Mouse (Mus musculus): ENCODE measurements around the gene Tex29. TPM values are rescaled to one million over a fixed set of nuclear protein-coding genes. Genes with fewer than 3 reads are reported as not detected.

Tex29 gene
- polyA plus RNA-seq, 1 experiment from 2014 or later = not detected

DNA sequence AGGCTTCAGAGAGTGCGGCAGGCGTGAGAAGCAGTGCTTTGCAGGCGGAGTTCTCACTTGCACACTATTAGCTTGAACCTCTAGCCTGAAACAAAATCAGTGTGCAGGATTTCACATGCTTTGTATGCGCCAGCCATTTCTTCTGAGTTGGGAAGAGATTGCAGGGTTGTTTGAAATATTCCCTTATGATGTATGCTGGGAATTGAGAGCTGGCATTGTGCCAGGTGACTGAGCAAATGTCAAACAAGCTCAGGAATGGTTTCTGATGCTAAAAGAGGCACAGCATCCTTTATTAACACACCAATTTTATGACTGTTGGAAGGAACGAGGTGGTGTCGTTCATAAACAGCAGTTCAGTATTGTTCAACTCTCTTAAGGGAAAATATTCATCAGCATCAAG is 34.0 kb upstream of the Tex29 start:
- no peaks in the 10 kb centered on the region for H3K4me1 ChIP-seq (ENCODE audit: control insufficient read depth, insufficient read depth, low read length)
- no peak overlapping the region for H3K4me3 ChIP-seq (ENCODE audit: low read depth, low read length)
- ATAC-seq (ENCODE audit: insufficient read depth, low FRiP score, low TSS enrichment) (no peak), DNase-seq (ENCODE audit: low spot score) (no peak)
- no peaks in the 10 kb centered on the region for H3K9me3 ChIP-seq (ENCODE audit: control insufficient read depth, low read length)
- 90% methylated on average over 6 of the region's 6 CpGs for WGBS
- H3K9ac ChIP-seq (ENCODE audit: low read length) = no peak overlapping the region
- H3K27me3 ChIP-seq (ENCODE audit: control insufficient read depth, insufficient read depth, low read length) = no peaks in the 10 kb centered on the region
- no peak overlapping the region for H3K27ac ChIP-seq (ENCODE audit: low read depth, low read length)
- H3K4me2 ChIP-seq (ENCODE audit: low read depth) = no peak overlapping the region
- H3K36me3 ChIP-seq (ENCODE audit: control insufficient read depth, insufficient read depth, low read length) = peaks cover 34% of the 10 kb centered on the region

DNA sequence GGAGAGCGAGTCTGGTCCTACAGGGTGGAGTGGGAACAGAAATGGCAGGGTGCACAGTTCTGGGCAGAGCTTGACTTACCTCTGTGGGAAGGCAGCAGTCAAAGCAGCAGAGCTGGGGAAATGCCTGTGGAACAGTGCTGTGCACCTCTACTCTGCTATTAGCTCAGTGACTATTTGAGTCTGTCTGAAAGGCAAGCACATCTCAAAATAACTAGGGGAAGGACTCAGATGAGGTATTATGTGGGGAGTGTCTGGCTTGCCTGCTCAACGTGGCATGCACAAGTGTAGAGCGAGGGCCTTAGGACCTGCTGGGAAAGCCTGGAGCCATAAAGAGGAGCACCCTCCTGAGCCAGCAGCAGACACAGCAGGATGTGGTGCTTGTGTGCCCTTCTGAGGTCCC is 32.9 kb upstream of the Tex29 start:
- H3K4me3 ChIP-seq (ENCODE audit: low read depth, low read length) = no peak overlapping the region
- 87% methylated on average over 3 of the region's 3 CpGs for WGBS
- H3K36me3 ChIP-seq (ENCODE audit: control insufficient read depth, insufficient read depth, low read length) = peaks cover 37% of the 10 kb centered on the region
- H3K4me2 ChIP-seq (ENCODE audit: low read depth) = no peak overlapping the region
- H3K27me3 ChIP-seq (ENCODE audit: control insufficient read depth, insufficient read depth, low read length) = no peaks in the 10 kb centered on the region
- no peak for ATAC-seq (ENCODE audit: insufficient read depth, low FRiP score, low TSS enrichment)
- no peaks in the 10 kb centered on the region for H3K4me1 ChIP-seq (ENCODE audit: control insufficient read depth, insufficient read depth, low read length)
- H3K9ac ChIP-seq (ENCODE audit: low read length) = no peak overlapping the region
- H3K9me3 ChIP-seq (ENCODE audit: control insufficient read depth, low read length) = no peaks in the 10 kb centered on the region
- no peak overlapping the region for H3K27ac ChIP-seq (ENCODE audit: low read depth, low read length)
- DNase-seq (ENCODE audit: low spot score) = no peak

DNA sequence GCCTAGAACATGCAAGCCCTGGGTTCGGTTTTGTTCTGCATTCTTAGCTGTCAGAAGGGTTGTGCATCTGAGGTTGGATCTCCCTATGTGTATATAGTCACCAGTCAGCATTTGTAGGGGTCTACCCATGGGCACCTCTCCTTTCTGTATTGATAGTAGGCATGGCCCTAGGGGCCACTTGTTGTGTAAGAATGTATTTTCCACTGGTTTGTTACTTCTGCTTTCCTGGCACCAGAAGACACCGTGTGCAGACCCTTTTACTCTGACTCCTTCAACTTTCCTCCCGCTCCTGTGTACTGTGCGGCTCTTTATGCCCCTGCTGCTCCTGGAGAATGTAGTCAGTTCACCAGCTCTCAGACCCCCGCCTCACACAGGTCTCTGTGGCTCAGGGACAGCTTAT is 32.2 kb upstream of the Tex29 start:
- Histone ChIP-seq H3K4me1 (ENCODE audit: control insufficient read depth, insufficient read depth, low read length) (no peaks in the 10 kb centered on the region), H3K27me3 (ENCODE audit: control insufficient read depth, insufficient read depth, low read length) (no peaks in the 10 kb centered on the region), H3K27ac (ENCODE audit: low read depth, low read length) (no peak overlapping the region), H3K4me2 (ENCODE audit: low read depth) (no peak overlapping the region), H3K4me3 (ENCODE audit: low read depth, low read length) (no peak overlapping the region), H3K9ac (ENCODE audit: low read length) (no peak overlapping the region), H3K9me3 (ENCODE audit: control insufficient read depth, low read length) (no peaks in the 10 kb centered on the region), H3K36me3 (ENCODE audit: control insufficient read depth, insufficient read depth, low read length) (peaks cover 37% of the 10 kb centered on the region)
- DNase-seq (ENCODE audit: low spot score) = no peak
- WGBS = 96% methylated on average over 5 of the region's 5 CpGs
- ATAC-seq (ENCODE audit: insufficient read depth, low FRiP score, low TSS enrichment) = no peak

DNA sequence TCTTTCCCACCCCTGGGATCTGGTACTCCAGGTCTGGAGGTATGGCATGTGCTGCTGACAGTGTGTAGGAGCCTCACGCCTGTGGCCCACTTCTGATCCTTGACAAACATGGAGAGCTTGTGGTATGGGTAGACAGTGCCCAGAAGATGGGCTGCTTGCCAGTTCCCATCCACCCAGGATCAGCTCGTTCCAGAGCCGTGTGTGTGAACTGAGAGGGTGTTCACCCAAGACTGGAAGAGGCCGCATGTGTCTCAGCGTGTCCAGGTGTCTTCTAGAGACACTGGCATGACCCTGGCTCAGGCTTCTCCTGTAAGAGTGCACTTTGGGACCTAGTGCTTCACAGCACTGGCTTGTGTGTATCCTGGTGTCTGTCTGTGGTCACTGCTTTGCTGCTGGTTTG is 29.8 kb upstream of the Tex29 start:
- Histone ChIP-seq H3K9ac (ENCODE audit: low read length) (no peak overlapping the region), H3K27ac (ENCODE audit: low read depth, low read length) (no peak overlapping the region), H3K9me3 (ENCODE audit: control insufficient read depth, low read length) (no peaks in the 10 kb centered on the region), H3K4me2 (ENCODE audit: low read depth) (no peak overlapping the region), H3K4me1 (ENCODE audit: control insufficient read depth, insufficient read depth, low read length) (no peaks in the 10 kb centered on the region), H3K4me3 (ENCODE audit: low read depth, low read length) (no peak overlapping the region), H3K36me3 (ENCODE audit: control insufficient read depth, insufficient read depth, low read length) (peaks cover 37% of the 10 kb centered on the region), H3K27me3 (ENCODE audit: control insufficient read depth, insufficient read depth, low read length) (no peaks in the 10 kb centered on the region)
- ATAC-seq (ENCODE audit: insufficient read depth, low FRiP score, low TSS enrichment) = no peak
- DNase-seq (ENCODE audit: low spot score) = no peak
- 93% methylated on average over 5 of the region's 5 CpGs for WGBS

DNA sequence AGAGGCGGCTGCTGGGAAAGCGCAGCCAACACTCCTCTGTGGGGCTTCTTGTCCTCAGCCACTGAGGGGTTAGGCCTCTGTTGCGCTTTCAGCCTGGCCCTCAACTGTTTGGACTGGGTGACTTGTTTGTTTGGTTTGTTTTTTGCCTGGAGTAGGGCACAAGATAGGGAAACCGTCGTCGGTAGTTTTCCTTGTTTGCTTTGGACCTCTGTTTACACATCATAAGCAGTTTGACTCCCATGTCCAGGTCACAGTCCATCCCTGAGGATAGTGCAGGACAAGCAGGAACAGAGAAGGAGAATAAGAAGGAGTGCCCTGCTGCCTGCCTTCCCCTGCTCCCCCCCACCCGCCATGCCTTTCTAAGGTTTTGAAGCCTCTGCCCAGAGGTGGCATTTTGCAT is 26.5 kb upstream of the Tex29 start:
- DNase-seq (ENCODE audit: low spot score) (no peak), ATAC-seq (ENCODE audit: insufficient read depth, low FRiP score, low TSS enrichment) (no peak)
- no peak overlapping the region for H3K4me2 ChIP-seq (ENCODE audit: low read depth)
- H3K4me1 ChIP-seq (ENCODE audit: control insufficient read depth, insufficient read depth, low read length) = no peaks in the 10 kb centered on the region
- H3K4me3 ChIP-seq (ENCODE audit: low read depth, low read length) = no peak overlapping the region
- 79% methylated on average over 7 of the region's 7 CpGs for WGBS
- peaks cover 34% of the 10 kb centered on the region for H3K36me3 ChIP-seq (ENCODE audit: control insufficient read depth, insufficient read depth, low read length)
- no peaks in the 10 kb centered on the region for H3K27me3 ChIP-seq (ENCODE audit: control insufficient read depth, insufficient read depth, low read length)
- no peaks in the 10 kb centered on the region for H3K9me3 ChIP-seq (ENCODE audit: control insufficient read depth, low read length)
- H3K9ac ChIP-seq (ENCODE audit: low read length) = no peak overlapping the region
- no peak overlapping the region for H3K27ac ChIP-seq (ENCODE audit: low read depth, low read length)

DNA sequence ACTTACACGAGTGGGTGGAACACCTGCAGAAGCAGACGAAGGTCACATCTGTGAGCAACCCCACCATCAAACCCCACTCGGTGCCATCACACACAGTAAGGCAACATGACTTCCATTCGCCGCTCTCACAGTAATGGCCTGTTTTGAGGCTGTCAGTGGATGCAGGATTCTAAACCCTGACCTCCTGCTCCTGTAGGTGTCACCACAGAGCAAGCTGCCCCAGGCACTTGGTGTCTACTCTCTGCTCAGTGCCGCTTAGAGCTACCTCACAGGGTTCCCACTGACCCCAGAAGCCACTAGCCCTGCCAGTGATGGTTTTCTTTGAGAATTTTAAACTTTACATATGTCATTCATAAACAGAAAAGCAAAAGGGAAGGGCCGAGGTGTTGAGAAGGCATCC is 25.1 kb upstream of the Tex29 start:
- H3K4me2 ChIP-seq (ENCODE audit: low read depth) = no peak overlapping the region
- H3K27me3 ChIP-seq (ENCODE audit: control insufficient read depth, insufficient read depth, low read length) = no peaks in the 10 kb centered on the region
- H3K27ac ChIP-seq (ENCODE audit: low read depth, low read length) = no peak overlapping the region
- no peak for DNase-seq (ENCODE audit: low spot score)
- no peak for ATAC-seq (ENCODE audit: insufficient read depth, low FRiP score, low TSS enrichment)
- no peak overlapping the region for H3K9ac ChIP-seq (ENCODE audit: low read length)
- H3K36me3 ChIP-seq (ENCODE audit: control insufficient read depth, insufficient read depth, low read length) = peaks cover 38% of the 10 kb centered on the region
- no peaks in the 10 kb centered on the region for H3K4me1 ChIP-seq (ENCODE audit: control insufficient read depth, insufficient read depth, low read length)
- 92% methylated on average over 7 of the region's 7 CpGs for WGBS
- H3K9me3 ChIP-seq (ENCODE audit: control insufficient read depth, low read length) = no peaks in the 10 kb centered on the region
- no peak overlapping the region for H3K4me3 ChIP-seq (ENCODE audit: low read depth, low read length)

DNA sequence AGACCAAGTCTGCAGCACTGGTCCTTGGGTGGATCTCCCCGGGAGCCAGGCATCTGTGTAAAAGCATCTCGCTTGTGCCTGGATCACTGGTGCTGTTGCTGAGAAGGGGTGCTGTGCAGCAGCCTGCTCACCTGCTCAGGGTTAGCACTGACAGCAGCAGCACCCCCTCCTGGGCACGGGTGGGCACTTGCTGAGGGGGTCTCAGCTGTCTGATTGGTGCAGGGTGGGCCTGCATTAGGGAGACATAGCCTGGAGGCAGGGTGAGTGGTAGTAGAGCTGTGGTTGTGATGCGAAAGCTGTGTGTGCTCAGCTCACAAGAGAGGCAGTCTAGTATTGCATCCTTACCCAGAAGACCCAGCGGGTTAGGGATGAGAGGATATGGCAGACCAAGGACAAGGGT is 20.1 kb upstream of the Tex29 start:
- Histone ChIP-seq H3K9ac (ENCODE audit: low read length) (no peak overlapping the region), H3K4me3 (ENCODE audit: low read depth, low read length) (no peak overlapping the region), H3K9me3 (ENCODE audit: control insufficient read depth, low read length) (no peaks in the 10 kb centered on the region), H3K27ac (ENCODE audit: low read depth, low read length) (no peak overlapping the region), H3K36me3 (ENCODE audit: control insufficient read depth, insufficient read depth, low read length) (peaks cover 37% of the 10 kb centered on the region), H3K4me2 (ENCODE audit: low read depth) (no peak overlapping the region), H3K4me1 (ENCODE audit: control insufficient read depth, insufficient read depth, low read length) (no peaks in the 10 kb centered on the region), H3K27me3 (ENCODE audit: control insufficient read depth, insufficient read depth, low read length) (no peaks in the 10 kb centered on the region)
- DNase-seq (ENCODE audit: low spot score) (no peak), ATAC-seq (ENCODE audit: insufficient read depth, low FRiP score, low TSS enrichment) (no peak)
- WGBS = 91% methylated on average over 5 of the region's 5 CpGs

DNA sequence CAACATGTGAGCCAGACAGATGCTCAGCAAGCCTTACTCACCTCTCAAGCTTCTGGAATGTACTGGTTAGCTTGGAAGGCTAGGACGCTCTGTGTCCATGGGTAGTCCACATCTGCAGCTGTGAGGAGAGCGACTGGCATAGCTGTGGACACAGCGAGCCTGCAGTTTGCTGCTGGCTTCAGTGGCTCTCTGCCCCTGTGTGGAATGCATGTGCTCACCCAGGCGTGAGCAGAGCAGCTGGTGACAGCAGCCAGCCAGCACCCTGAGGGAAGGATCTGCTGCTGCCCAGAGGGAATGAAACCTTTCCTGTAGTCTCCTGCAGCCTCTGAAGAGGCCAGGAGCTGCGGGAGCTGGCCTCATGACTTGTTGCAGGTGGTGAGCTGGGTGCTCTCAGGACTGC is 19.7 kb upstream of the Tex29 start:
- 84% methylated on average over 5 of the region's 5 CpGs for WGBS
- Histone ChIP-seq H3K27me3 (ENCODE audit: control insufficient read depth, insufficient read depth, low read length) (no peaks in the 10 kb centered on the region), H3K4me3 (ENCODE audit: low read depth, low read length) (no peak overlapping the region), H3K4me1 (ENCODE audit: control insufficient read depth, insufficient read depth, low read length) (no peaks in the 10 kb centered on the region), H3K9ac (ENCODE audit: low read length) (no peak overlapping the region), H3K4me2 (ENCODE audit: low read depth) (no peak overlapping the region), H3K9me3 (ENCODE audit: control insufficient read depth, low read length) (no peaks in the 10 kb centered on the region), H3K36me3 (ENCODE audit: control insufficient read depth, insufficient read depth, low read length) (peaks cover 39% of the 10 kb centered on the region), H3K27ac (ENCODE audit: low read depth, low read length) (no peak overlapping the region)
- DNase-seq (ENCODE audit: low spot score) = no peak
- ATAC-seq (ENCODE audit: insufficient read depth, low FRiP score, low TSS enrichment) = no peak

DNA sequence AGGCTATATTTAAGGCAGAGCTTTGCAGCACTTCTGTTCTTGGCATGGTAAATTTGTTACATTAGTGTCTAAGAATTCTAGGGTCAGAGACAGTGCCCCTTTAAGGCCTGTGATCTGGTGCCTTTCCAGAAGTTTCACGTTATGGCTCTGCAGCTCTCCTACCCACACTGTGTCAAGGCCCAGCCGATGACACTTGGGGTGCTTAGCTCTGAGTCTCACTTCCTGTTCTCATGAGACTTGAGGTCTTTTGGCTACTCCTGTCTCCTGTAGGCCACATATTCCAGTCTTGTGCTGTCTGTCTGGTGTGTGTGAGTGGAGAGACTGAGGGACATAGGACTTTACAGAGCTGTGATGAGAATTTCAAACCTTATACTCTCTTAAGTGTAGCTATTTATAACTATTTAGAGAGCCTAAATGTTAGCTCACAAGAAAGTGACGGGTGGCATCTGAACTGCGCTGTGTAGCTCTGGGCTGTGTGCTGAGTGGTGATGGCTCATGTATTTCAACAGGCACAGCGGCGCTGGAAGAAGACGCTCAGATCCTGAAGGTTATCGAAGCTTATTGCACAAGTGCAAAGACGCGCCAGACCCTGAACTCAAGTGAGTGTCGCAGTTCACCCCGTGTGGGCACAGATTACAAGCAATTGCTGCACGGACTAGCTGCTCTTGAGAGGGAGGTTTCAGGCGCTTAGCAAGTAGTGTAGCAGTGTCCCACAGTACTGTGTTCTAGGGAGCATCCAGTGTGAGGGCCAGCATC is 18.6 kb upstream of the Tex29 start:
- Histone ChIP-seq H3K4me2 (ENCODE audit: low read depth) (no peak overlapping the region), H3K4me3 (ENCODE audit: low read depth, low read length) (no peak overlapping the region), H3K9ac (ENCODE audit: low read length) (no peak overlapping the region), H3K4me1 (ENCODE audit: control insufficient read depth, insufficient read depth, low read length) (no peaks in the 10 kb centered on the region), H3K27ac (ENCODE audit: low read depth, low read length) (no peak overlapping the region), H3K9me3 (ENCODE audit: control insufficient read depth, low read length) (no peaks in the 10 kb centered on the region), H3K36me3 (ENCODE audit: control insufficient read depth, insufficient read depth, low read length) (peaks cover 33% of the 10 kb centered on the region), H3K27me3 (ENCODE audit: control insufficient read depth, insufficient read depth, low read length) (no peaks in the 10 kb centered on the region)
- DNase-seq (ENCODE audit: low spot score) (no peak), ATAC-seq (ENCODE audit: insufficient read depth, low FRiP score, low TSS enrichment) (no peak)
- WGBS = 95% methylated on average over 14 of the region's 14 CpGs

Measured in neural tube, embryonic 11.5 days (tissue).